Mouse (Mus musculus) lung, adult 2 months (tissue): ENCODE measurements around the gene Rex1bd.

Experiments used
- CTCF ChIP-seq: fragments of 200-500 bp; IDR thresholded peaks from 2 replicates; pipeline ENCODE4 v1.5.1; 2011; ENCODE audit warnings: mild to moderate bottlenecking, low read length, control low read depth; ENCODE audit not compliant: insufficient read depth
- POLR2A ChIP-seq: fragments of 200-500 bp; IDR thresholded peaks from 2 replicates; pipeline ENCODE4 v1.6.1; 2011; ENCODE audit warnings: low read depth, mild to moderate bottlenecking, control low read depth, low read length, borderline replicate concordance; ENCODE audit errors: extremely low read depth

DNA sequence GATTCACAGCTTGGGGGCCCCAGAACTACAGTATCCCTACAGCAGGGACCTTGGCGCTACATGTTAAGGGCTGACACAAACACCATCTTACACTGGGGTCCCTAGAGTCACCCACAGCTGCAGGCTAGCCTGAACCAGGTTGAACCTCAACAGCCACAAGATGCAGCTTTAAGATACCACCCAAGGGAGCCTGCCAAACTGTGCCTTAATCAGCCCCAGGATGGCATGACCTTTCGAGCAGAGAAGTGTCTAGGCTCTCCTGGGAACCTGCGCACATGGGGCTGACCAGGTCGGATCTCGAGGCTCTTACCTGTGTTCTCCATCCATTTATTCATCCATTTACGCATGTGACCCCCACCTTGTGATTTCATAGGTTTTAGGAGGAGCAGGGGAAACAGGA, 48.7 kb downstream of the Rex1bd start:
- TF ChIP-seq CTCF: no peak
- TF ChIP-seq POLR2A: no peak
